Mouse (Mus musculus) spleen, adult 18-20 months (tissue): ENCODE results near the gene Trim54.

Experiments used
- DNase-seq, 2 experiments: peaks; one replicate each; pipeline ENCODE4 v3.0.0; 2022; ENCODE audit warnings: mixed read lengths in 2 of 2

Gene Trim54

DNA sequence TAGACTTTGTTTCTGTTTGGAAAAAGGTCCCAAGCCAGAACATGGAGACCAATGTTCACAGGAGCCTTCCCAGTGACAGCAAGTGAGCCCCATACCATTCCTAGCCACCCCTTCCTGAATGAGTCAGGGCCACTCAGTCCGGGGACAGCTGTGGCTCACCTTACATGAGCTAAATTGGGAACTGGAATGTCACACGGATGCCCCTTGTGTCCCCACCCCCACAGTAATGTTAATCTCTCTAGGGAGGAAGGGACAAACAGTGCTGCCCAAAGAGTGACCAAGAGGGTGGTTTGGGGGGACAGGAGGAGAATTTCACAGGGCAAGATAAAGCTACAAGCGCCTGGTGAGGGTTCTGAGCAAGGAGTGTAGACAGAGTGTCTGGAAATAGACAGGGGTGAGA lies at the start of gene Trim54:
Gene Trim54, plus strand, starts transcription at position 359 of the 400 bp plus-strand sequence.
- no peak for DNase-seq

DNA sequence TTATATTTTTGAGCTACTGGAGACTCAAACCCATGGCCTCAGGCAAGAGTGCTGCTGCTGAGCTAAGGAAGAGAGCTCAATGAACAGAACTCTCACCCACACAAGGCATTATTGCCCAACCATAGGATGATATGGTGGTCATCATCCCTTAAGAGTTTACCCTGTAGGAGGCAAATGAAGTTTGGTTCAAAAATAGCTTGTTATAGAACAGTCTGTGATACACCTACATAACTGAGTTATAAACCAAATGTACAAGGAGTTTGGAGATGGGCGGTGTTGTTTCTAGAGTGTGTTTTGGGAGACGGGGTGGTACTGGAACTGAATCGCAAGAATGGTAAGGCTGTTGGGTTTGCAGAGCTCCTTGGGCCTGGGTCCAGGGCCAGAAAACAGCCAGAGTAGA lies 46.7 kb upstream of the Trim54 start:
- DNase-seq = no peak

DNA sequence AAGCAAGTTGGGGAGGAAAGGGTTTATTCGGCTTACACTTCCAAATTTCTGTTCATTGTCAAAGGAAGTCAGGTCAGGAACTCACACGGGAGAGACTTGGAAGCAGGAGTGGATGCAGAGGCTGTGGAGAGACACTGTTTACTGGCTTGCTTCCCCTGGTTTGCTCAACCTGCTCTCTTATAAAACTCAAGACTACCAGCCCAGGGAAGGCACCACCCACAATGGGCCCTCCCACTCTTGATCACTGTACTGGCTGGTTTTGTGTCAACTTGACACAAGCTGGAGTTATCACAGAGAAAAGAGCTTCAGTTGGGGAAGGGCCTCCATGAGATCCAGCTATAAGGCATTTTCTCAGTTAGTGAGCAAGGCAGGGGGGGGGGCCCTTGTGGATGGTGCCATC lies 45.5 kb upstream of the Trim54 start:
- DNase-seq = no peak

DNA sequence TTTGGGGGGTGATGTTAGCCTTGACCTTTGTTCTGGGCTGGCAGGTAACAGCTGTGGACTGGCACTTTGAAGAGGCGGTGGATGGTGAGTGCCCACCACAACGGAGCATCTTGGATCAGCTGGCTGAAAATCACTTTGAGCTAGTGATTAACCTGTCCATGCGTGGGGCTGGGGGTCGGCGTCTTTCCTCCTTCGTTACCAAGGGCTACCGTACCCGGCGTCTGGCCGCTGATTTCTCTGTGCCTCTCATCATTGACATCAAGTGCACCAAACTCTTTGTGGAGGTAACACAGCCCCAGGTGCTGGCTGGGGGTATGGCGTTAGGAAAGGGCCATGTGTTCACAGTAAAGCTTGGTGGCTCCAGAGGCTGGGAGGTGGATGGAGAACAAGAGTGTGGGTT lies 44.7 kb upstream of the Trim54 start:
- no peak for DNase-seq

DNA sequence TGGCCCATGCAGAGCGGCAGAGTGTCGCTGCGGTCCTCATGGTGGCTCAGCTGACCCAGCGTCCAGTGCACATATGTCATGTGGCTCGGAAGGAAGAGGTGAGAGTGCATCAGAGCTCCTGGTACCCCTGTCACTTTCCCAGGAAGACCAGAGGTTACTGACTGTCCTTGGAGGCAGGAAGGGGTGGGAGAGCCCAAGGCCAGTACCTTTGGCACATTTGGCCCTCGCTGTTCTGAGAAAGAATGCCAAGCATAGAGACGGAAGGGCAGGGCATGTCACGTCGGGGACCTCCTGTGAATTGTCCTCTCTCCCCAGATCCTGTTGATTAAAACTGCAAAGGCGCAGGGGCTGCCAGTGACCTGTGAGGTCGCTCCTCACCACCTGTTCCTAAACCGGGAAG lies 43.3 kb upstream of the Trim54 start:
- no peak for DNase-seq

DNA sequence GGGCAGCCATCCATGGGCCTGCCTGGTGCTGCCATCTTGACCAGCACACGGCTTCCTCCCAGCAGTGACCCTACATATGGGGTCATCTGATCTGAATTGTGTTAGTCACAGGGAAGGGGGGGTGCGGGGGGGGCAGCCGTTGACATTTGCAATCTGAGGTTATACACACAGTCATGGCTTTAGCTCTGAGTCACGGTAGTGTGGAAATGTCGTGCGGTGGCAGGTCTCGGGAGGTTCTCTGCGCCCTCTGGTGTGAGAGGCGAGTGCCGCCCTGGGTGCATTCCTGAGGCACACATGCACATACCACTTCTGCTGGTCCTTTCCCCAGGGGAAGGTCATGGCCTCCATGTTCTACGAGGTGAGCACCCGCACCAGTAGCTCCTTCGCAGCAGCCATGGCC lies 40.2 kb upstream of the Trim54 start:
- no peak for DNase-seq

DNA sequence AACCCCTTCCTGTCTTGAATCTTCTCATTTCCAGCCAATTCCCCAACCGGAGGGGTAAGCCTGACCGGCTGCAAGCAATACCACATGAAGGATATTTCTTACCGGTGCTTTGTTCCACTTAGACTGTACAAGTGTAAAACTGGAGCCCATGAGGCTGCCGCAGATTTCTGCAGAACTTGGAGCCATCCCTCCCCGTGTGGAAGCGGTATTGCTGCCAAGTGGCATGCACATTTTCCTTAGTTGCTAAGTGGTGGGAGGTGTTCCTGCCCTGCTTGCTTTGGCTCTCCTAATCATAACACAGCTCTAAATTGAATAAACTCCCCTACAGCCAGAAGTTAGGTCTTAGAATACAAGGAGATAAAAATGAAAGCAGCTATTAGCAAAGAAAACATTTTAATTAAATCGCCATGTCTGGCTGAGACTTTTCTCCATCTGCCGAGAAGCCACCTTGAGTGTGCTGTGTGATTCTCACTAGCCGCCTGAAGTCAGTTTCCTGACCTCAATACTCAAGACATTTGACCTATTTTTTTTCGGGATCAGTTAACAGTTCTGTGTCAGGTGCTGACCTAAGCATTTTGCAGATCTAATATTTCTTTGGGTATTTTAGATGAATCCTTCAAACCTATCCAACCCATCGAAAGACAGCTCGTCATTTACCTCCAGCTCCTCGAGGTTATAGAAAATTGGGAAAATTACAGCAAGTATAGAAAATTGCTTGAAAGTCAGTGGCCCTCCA lies 36.3 kb upstream of the Trim54 start:
- DNase-seq = no peak

DNA sequence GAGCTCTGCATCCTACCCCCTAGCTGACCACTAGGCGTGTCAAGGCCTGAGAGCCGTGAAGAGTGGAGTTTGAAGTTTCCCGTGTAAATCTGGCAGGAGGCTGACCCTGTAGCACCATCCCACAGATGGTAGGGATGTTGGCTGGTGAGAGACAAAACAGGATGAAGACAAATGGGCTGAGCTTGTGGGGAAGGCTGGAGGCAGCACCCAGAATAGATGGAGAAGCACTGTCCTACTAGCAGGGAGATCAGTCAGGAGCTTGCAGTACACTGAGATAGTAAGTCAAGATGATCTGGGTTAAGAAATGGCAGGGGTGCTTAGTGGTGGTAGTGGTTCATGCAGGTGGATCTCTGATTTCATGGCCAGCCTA lies 35.7 kb upstream of the Trim54 start:
- DNase-seq = no peak

DNA sequence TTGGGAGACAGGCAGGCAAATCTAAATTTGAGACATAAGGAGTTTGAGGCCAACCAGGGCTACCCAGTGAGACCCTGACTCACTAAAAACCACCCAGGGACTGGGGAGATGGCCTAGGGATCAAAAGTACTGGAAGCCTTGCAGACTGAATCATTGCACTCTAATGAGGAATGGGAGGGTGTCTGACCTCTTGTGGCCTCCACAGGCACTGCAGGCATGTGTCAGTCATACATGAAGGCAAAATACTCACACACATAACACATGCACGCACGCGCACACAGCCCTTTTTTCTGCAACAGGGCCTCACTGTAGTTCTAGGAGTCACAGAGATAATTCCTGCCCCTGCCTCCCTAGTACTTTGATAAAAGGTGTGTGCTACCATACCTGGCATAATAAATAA lies 35.1 kb upstream of the Trim54 start:
- DNase-seq = peak in 1 of 2 experiments; percentile 47

DNA sequence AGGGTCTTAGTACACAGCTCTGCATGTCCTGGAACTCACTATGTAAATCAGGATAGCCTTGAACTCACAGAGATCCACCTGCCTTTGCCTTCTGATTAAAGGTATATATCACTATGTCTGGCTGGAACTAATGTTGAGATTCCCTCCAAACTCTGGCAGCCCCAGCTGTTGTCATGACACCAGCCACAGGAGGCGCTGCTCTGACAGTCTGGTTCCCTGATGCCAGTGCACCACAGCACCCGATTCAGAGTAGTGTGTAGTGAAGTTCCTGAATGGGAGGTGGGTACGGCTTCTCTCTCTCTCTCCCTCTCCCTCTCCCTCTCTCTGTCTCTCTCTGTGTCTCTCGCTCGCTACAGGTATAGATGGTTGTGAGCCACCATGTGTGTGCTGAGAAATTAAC lies 34.2 kb upstream of the Trim54 start:
- DNase-seq = peak; percentile 49 to 75

DNA sequence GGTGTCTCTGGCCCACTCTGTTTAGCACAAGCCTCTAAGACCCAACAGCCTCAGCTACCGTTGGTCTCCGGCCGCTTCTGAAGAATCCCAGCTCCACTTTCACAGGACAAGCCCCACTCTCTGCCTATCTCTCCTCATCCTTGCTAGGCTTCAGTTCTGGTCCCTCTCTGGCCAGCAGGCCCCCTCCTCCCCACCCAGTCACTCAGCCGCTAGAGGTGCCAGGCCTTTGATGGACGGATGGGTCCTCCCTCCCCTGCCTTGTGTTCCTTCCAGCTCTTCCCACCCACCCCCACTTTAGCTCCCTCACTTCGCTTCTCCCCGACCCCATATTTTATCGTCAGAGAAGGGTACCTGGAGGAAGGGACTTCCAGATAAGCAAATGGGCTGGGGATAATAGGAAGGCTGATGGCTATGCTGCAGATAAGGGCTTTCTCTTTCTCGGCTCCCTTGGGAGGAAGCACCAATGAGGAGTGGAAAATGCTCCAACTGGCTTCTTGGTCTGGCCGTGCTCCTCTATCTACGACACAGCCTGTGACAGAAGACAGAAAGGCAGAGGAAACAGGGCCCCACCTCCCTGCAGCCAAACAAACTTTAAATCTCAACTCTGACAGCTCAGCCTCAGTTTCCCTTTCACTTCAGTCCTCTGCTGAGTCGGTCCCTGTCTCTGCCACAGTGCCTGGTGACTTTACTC lies 33.4 kb upstream of the Trim54 start:
- DNase-seq = no peak

DNA sequence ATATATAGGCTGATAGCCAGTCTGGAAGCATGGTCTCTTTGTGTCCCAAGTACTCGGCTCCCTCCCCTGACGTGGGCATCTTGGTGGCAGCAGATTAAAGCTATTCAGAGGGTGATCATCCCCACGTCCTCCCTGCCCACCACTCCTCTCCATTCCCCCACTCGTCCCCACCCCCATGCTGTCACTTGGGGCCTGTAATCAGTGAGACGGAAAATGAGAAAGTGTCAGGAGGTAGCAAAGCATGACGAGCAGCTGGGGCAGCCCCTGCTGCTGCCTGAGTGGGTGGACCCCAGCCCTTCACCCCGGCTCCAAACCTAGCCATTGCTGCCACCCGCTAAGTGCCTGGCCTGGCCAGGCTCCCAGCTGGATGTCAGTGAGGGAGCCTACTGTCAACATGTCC lies 32.6 kb upstream of the Trim54 start:
- DNase-seq = peak; percentile 32 to 35

DNA sequence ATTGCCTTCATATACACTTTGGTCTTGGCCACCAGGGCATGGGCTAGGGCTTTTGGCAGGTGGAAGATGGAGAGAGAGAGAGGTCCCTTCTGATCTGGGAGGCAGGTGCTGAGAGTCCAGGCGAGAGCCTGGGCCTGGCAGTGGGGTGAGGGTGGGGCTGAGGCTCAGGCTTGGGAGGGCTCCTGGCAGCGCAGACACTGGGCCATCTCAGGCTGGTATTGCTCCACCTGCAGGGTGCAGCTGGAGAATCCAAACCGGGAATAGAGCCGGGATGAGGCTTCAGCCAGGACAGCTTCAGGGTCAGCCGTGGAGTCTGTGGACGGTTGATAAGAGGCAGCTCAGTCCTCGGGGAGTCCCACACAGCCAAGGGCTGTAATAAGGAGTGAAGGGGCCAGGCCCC lies 29.9 kb upstream of the Trim54 start:
- no peak for DNase-seq

DNA sequence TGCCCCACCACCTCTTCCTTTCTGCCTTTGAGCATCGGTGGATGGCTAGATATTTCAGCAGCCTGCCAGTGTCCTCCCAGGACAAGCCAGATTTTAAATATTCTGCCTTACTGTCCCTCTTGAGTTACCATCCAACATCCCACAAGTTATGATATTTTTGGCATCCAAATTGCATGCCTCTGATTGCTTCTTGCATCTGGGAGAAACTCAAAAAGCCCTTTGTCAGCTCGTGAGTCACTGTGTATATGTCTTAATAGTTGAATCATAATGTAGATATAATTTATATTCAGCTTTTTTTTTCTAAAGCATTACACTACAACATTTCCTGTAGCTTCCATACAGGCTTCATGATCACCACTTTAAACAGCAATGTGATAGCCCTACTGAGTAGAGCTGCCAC lies 29.4 kb upstream of the Trim54 start:
- DNase-seq = no peak

DNA sequence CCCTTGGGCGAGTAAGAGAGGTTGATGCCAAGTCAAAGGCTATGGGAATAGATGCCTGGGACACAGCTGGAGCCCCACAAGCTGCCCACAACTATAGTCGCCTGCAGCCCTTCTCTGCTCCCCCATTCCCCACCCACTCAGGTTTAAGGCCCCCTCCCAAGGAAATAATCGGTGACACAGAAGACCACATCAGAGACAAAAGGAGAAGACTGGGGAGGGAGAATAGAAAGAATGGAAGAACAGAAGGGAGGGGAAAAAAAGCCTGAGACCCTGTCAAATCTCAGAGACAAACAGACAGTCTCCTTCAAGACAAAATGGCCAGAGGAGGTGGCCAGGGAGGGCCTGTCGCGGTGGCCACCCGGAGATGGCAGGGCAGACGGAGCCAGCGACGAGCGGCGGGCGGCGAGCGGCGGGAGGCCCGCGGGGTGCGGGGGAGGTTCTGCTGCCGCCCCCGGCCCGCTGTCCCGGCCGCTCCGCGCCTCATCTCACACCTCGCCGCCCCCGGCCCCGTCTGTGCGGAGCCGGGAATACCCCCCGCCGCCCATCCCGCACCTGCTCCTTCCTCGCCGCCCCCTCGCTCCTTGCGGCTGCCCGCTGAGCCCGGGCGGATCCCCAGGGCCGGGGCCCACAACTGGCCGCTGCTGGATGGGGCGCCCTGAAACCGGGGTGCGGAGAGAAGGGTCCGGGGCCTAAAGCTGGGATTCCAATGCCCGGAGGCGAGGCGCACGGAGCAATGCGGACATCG lies 24.1 kb upstream of the Trim54 start:
- DNase-seq = no peak

DNA sequence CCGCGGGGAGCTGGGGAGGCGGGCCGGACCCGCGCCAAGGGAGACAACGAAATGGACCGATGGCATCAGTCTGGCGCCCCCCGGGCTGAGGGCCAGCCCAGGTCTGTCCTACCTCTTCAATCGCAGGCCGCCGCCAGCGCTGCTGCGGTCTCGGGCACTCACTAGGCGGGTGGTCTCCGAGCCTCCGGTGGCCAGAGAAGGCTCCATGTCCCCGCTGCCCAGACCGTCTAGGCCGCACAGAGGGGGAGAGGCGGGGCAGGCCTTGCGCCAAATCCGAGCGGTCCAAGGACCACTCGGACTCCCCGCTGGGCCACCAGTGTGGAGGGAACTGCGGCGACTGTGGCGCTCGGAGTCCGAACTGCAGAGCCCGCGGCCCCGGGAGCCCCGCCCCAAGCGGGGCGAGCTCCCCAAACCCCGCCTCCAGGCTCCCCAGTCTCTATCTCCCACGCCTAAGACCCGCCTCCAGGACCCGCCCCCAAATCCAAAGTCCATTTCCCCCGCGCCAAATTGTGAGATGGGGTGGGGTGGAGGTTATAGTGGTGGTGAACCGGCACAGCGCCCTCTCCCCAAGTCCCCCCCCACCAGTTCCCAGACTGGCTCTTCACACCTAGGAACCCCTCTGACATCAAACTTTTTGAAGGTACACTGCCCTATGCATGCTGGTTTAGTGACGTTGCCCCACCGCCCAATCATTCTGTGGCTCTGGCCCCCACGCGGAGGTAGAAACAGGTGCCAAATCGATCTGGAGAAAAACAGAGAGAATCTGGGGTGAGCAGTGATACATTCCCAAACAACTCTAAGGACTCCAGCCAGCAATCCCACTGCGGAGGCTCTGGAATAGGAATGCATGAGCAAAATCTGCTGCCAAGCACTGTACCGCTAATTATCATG lies 23.1 kb upstream of the Trim54 start:
- peak in 1 of 2 experiments; percentile 44 for DNase-seq

DNA sequence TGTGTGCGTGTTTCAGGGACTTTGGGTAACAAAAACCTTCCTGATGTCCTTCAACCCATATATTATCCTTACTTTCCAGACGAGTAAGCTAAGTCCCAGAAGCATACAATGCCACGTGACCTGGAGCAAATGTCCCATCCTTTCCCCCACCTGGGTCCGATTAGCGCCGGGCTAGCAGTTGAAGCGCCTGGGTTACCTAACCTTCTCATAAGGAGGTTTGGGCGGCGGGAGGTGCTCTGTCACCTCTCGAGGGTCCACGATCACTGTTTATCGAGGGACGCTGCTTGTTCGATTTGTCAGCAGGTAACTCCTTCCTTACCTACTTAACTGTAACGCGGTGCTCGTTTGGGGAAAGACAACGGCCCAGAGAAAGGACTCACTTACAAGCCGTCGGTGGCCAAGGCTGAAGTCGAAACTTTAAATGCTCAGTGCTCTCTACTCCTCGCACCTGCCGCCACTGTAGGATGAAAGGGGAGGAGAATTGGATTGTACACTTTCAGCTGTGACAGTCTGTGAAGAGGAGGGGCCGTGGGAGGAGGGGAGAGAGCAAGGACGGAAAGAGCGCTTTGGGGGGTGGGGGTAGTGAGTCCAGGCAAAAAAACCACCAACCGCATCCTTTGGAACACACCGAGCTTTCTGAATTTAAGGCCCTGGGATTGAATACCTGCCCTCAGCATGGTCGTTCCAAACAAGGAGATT lies 22.3 kb upstream of the Trim54 start:
- no peak for DNase-seq

DNA sequence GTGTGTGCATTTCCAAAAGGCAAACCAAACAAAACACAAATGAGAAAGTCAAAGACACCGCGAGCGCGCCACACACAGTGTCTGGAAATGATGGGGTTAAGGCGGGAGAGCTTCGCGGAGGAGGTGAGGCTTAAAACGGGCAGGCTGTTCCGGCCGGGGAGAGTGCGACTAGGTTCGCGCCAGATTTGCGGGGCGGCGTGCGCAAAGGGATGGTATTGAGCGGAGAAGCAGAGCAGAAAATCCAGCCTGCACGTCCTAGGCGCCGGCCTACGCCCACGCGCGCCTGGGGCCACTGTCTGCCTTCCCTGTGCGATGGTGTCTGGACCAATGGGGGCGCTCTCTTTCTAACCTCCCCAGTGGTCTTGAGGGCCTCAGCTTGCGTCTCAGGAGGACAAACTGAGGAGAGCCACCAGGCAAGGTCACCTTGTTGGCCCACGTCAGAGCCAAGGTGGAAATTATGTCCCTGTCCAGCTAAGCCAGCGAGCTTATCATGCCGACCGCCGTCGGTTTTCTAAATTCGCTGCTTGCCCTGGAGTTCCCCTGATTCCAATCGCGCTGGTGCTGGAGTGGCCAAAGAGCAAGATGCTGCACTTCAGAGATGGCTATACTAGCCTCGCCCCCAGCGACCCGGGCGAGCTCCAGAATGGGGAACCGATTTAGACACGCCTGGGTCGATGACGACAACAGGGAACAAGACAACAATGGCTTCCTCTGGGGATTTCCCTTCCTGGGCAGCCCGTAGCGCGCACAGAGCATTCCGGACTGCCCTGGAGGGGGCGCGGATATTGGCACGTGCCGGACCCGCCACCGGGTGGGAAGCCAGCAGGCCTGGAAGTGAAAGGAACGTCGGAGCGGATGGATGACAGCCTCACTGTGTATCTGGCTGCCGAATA lies 21.5 kb upstream of the Trim54 start:
- DNase-seq = peak; percentile 65

DNA sequence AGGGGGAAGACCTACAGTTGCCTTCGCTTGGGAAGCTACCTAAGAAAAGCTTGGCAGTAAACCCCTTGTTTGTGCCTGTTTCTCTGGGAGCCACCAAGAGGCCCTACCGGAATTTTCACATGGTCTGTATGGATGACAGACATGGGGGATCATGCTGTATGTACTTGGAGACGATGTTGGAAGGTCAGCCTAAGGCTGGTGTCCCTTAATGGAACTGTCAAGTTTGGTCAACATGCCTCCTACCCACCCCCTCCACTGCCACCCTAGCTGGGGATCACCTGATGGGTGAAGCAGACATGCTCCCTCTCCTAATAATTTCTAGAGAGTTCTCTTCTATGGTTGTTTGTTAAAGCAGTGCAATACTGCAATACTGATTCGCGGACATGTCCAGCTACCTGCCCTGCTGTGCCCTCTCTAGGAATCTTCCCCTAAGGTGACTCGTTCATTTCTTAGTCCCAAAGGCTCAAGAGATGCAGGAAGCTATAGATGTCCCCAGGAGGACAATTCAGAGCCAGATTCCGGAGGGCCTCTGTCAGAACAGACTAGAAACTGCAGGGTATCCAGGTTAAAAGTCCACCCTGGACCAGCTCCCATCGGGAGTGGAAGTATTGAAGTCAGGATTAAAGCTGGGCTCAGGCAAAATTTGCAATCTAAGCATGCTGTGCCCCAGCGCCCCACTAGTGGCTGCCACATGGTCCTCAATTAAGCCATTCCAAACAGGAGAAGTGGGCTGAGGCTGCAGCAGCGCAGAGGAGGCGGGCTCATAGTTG lies 20.6 kb upstream of the Trim54 start:
- DNase-seq = no peak

DNA sequence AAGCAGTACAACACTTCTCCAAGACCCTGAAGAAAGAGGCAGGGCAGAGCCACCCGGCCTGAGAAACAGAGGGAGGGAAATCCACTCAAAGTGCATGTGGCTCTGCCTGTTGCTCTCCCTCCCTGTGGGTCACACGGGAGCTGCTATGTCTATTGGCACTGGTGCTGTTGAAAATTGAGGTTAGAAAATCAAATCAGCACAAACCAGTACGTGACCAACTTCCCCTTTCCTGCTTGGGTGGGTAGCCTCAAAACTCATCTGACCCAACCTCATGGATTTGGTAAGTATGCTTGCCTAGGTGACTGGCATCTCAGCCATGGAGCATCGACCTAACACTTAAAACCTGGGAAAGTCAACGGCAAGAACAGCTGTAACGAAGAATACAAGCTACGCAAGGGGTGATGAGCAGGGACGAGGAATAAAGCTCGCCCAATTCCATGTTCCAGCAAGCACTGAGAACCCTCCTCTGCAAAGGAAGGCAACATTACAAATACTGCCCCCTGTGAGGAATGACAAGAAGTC lies 10.6 kb upstream of the Trim54 start, which contains the start of gene Dnajc5g:
Gene Dnajc5g, plus strand, starts transcription at position 472 of the 522 bp plus-strand sequence.
- no peak for DNase-seq
